Mouse (Mus musculus): Measurements from ENCODE around the gene Pex16. TPM values are rescaled to one million over a fixed set of nuclear protein-coding genes. Genes with fewer than 3 reads are reported as not detected.

Pex16 gene
- polyA plus RNA-seq (2015; fragmentation: Nextera tagmentation; extraction: Ambion mirVana), result 15.8 and 17.3 TPM in 2 replicates

DNA sequence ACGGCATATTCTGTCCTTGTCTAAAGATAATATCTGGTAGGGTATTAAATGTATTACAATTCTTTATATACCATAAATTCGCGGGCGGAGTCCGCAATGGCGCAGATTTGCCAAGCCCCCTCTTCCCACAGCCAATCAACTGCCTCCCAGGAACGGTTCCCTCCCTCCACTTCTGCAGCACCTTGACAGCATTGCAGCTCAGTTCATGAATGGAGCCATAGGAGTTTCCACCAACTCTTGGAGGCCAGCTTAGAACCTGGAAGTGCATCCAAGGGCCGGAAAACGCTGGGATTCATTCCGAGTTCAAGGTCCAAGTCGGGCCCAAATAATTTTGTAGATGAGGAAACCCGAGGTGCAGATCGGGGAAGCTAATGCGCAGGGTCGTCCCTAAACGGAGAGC lies at the start of gene Pex16, which contains the start of gene Large2:
TSS of gene Pex16 (plus strand) at position 163 of the 400 bp plus-strand sequence.
TSS of gene Large2 (minus strand) at position 356 of the 400 bp plus-strand sequence.
- Histone ChIP-seq H3K9ac (peak within 1 kb of the TSS; percentile 88), H3K9me3 (no peaks in the 10 kb centered on the region), H3K36me3 (peaks cover 26% of the 10 kb centered on the region), H3K4me1 (peaks cover 40% of the 10 kb centered on the region), H3K27me3 (replicated peaks) (peaks cover 44% of the 10 kb centered on the region), H3K4me3 (peak within 1 kb of the TSS; percentile 75), H3K27ac (replicated peaks) (peak within 1 kb of the TSS; percentile 78), H3K4me2 (peak within 1 kb of the TSS; percentile 86)
- ATAC-seq (ENCODE audit: extremely low read depth, insufficient number of reproducible peaks, low FRiP score, low TSS enrichment), result no peak
- WGBS, result 3% methylated on average over 16 of the region's 16 CpGs

- Histone ChIP-seq H3K27me3 (replicated peaks) (no peaks in the 10 kb centered on the region), H3K27ac (replicated peaks) (no peak overlapping the region), H3K9me3 (no peaks in the 10 kb centered on the region), H3K4me3 (no peak overlapping the region), H3K9ac (no peak overlapping the region), H3K4me2 (no peak overlapping the region), H3K4me1 (0 out of 2 replicates have a peak, but pooled peaks cover 5% of the 10 kb centered on the region), H3K36me3 (peaks cover 85% of the 10 kb centered on the region)
- WGBS, result 89% methylated on average over 7 of the region's 7 CpGs
- no peak for ATAC-seq (ENCODE audit: extremely low read depth, insufficient number of reproducible peaks, low FRiP score, low TSS enrichment)
These were observed 48.8 kb upstream of the Pex16 start for GRCm38 (mm10) chr2:92325676-92326075.

- no peak for ATAC-seq (ENCODE audit: extremely low read depth, insufficient number of reproducible peaks, low FRiP score, low TSS enrichment)
- Histone ChIP-seq H3K4me2 (no peak overlapping the region), H3K36me3 (peaks cover 85% of the 10 kb centered on the region), H3K9ac (no peak overlapping the region), H3K27me3 (replicated peaks) (no peaks in the 10 kb centered on the region), H3K4me1 (0 out of 2 replicates have a peak, but pooled peaks cover 5% of the 10 kb centered on the region), H3K9me3 (no peaks in the 10 kb centered on the region), H3K4me3 (no peak overlapping the region), H3K27ac (replicated peaks) (no peak overlapping the region)
- 71% methylated on average over 1 of the region's 1 CpGs for WGBS
These were observed 48.3 kb upstream of the Pex16 start for GRCm38 (mm10) chr2:92326221-92326620.

GRCm38 (mm10) chr2:92327601-92328000 lies 46.9 kb upstream of the Pex16 start:
- H3K4me3 ChIP-seq, result no peak overlapping the region
- 0 out of 2 replicates have a peak, but pooled peaks cover 5% of the 10 kb centered on the region for H3K4me1 ChIP-seq
- peaks cover 84% of the 10 kb centered on the region for H3K36me3 ChIP-seq
- no peaks in the 10 kb centered on the region for H3K9me3 ChIP-seq
- no peak overlapping the region for H3K9ac ChIP-seq
- H3K27me3 ChIP-seq (replicated peaks), result no peaks in the 10 kb centered on the region
- ATAC-seq (ENCODE audit: extremely low read depth, insufficient number of reproducible peaks, low FRiP score, low TSS enrichment), result no peak
- H3K27ac ChIP-seq (replicated peaks), result no peak overlapping the region
- H3K4me2 ChIP-seq, result no peak overlapping the region
- WGBS, result 92% methylated on average over 4 of the region's 4 CpGs

GRCm38 (mm10) chr2:92328206-92328605 lies 46.3 kb upstream of the Pex16 start:
- ATAC-seq (ENCODE audit: extremely low read depth, insufficient number of reproducible peaks, low FRiP score, low TSS enrichment), result no peak
- Histone ChIP-seq H3K36me3 (peaks cover 83% of the 10 kb centered on the region), H3K9me3 (no peaks in the 10 kb centered on the region), H3K4me1 (0 out of 2 replicates have a peak, but pooled peaks cover 5% of the 10 kb centered on the region), H3K27me3 (replicated peaks) (no peaks in the 10 kb centered on the region), H3K4me3 (no peak overlapping the region), H3K27ac (replicated peaks) (no peak overlapping the region), H3K9ac (no peak overlapping the region), H3K4me2 (no peak overlapping the region)
- 86% methylated on average over 8 of the region's 8 CpGs for WGBS

DNA sequence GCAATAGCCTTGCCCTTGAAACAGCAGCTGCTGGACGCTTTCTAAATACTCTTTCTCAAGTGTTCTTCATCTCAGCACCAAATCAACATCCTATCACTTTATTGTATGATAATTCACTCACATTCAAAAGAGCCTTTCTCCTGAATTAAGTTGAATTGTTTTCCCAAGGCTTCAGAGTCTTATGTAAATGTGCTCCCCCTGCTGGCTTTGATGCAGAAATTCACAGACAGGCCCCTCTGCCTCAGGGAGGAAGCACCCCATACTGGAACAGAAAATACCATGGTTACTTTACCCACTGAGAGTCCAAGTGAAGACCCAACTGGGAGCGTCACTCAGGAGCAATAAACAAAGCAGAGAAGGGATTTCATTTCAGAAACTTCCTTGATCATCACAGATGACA lies 43.6 kb upstream of the Pex16 start:
- H3K36me3 ChIP-seq, result peaks cover 91% of the 10 kb centered on the region
- 42% methylated on average over 2 of the region's 2 CpGs for WGBS
- no peak overlapping the region for H3K4me2 ChIP-seq
- no peak for ATAC-seq (ENCODE audit: extremely low read depth, insufficient number of reproducible peaks, low FRiP score, low TSS enrichment)
- H3K4me1 ChIP-seq, result 0 out of 2 replicates have a peak, but pooled peaks cover 5% of the 10 kb centered on the region
- H3K27ac ChIP-seq (replicated peaks), result no peak overlapping the region
- no peaks in the 10 kb centered on the region for H3K9me3 ChIP-seq
- no peaks in the 10 kb centered on the region for H3K27me3 ChIP-seq (replicated peaks)
- H3K4me3 ChIP-seq, result no peak overlapping the region
- no peak overlapping the region for H3K9ac ChIP-seq

DNA sequence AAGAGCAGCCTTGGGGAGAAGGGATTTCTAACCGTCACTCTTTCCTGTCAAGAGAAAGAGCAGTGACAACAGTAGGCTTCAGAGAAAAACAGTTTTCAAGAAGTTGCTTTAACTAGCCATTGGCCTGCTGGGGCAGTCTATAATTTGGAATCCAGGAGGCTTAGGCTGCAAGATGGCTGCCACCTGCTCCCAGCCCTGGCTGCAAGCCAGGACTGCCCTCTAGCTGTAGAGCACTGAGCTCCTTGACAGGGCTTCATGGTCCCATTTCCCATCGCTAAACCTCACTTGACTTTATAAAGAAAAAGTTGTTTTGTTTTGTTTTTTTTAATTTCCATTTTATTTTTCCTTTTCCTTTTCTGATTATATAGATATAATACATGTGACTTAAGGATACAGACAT lies 43.1 kb upstream of the Pex16 start:
- Histone ChIP-seq H3K36me3 (peaks cover 91% of the 10 kb centered on the region), H3K4me2 (no peak overlapping the region), H3K4me3 (no peak overlapping the region), H3K27ac (replicated peaks) (no peak overlapping the region), H3K27me3 (replicated peaks) (no peaks in the 10 kb centered on the region), H3K4me1 (0 out of 2 replicates have a peak, but pooled peaks cover 5% of the 10 kb centered on the region), H3K9me3 (no peaks in the 10 kb centered on the region), H3K9ac (no peak overlapping the region)
- ATAC-seq (ENCODE audit: extremely low read depth, insufficient number of reproducible peaks, low FRiP score, low TSS enrichment), result no peak
- 83% methylated on average over 2 of the region's 2 CpGs for WGBS

- no peak for ATAC-seq (ENCODE audit: extremely low read depth, insufficient number of reproducible peaks, low FRiP score, low TSS enrichment)
- no peaks in the 10 kb centered on the region for H3K9me3 ChIP-seq
- H3K9ac ChIP-seq, result no peak overlapping the region
- 0 out of 2 replicates have a peak, but pooled peaks cover 5% of the 10 kb centered on the region for H3K4me1 ChIP-seq
- WGBS, result 88% methylated on average over 2 of the region's 2 CpGs
- peaks cover 91% of the 10 kb centered on the region for H3K36me3 ChIP-seq
- H3K27me3 ChIP-seq (replicated peaks), result no peaks in the 10 kb centered on the region
- no peak overlapping the region for H3K4me2 ChIP-seq
- no peak overlapping the region for H3K4me3 ChIP-seq
- no peak overlapping the region for H3K27ac ChIP-seq (replicated peaks)
These were observed 42.6 kb upstream of the Pex16 start for GRCm38 (mm10) chr2:92331871-92332270.

- Histone ChIP-seq H3K36me3 (peaks cover 67% of the 10 kb centered on the region), H3K4me1 (no peaks in the 10 kb centered on the region), H3K9ac (no peak overlapping the region), H3K27me3 (replicated peaks) (no peaks in the 10 kb centered on the region), H3K4me2 (no peak overlapping the region), H3K9me3 (no peaks in the 10 kb centered on the region), H3K4me3 (no peak overlapping the region), H3K27ac (replicated peaks) (no peak overlapping the region)
- no peak for ATAC-seq (ENCODE audit: extremely low read depth, insufficient number of reproducible peaks, low FRiP score, low TSS enrichment)
These were observed 32.1 kb upstream of the Pex16 start for GRCm38 (mm10) chr2:92342418-92342817.

DNA sequence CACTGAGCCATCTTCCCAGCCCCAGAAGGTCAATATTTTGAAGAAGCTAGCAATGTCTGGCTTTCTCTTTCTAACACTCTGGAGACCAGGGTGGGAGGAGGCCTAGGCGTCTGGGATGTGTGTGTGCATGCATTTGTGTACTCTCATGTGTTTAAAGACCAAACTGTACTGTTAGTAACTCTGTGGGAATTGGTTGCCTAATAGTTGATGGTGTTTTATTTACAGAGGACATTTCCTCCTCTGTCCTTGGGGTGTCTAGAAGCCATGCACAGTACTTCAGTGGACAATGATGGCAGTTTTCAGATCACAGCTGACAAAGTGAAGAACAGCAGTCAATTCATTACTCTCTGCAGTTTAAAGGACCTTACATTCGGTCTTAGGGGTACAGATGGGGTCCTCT lies 27.3 kb upstream of the Pex16 start:
- Histone ChIP-seq H3K27ac (replicated peaks) (no peak overlapping the region), H3K4me3 (no peak overlapping the region), H3K9me3 (no peaks in the 10 kb centered on the region), H3K27me3 (replicated peaks) (no peaks in the 10 kb centered on the region), H3K4me2 (no peak overlapping the region), H3K4me1 (peaks cover 15% of the 10 kb centered on the region), H3K36me3 (peaks cover 79% of the 10 kb centered on the region), H3K9ac (no peak overlapping the region)
- 75% methylated on average over 2 of the region's 2 CpGs for WGBS
- no peak for ATAC-seq (ENCODE audit: extremely low read depth, insufficient number of reproducible peaks, low FRiP score, low TSS enrichment)

GRCm38 (mm10) chr2:92349589-92350425 lies 24.7 kb upstream of the Pex16 start:
- peaks cover 15% of the 10 kb centered on the region for H3K4me1 ChIP-seq
- H3K4me2 ChIP-seq, result no peak overlapping the region
- no peaks in the 10 kb centered on the region for H3K9me3 ChIP-seq
- no peaks in the 10 kb centered on the region for H3K27me3 ChIP-seq (replicated peaks)
- H3K36me3 ChIP-seq, result peaks cover 86% of the 10 kb centered on the region
- no peak overlapping the region for H3K9ac ChIP-seq
- whole genome bisulfite sequencing, result 62% methylated on average over 6 of the region's 6 CpGs
- no peak for ATAC-seq (ENCODE audit: extremely low read depth, insufficient number of reproducible peaks, low FRiP score, low TSS enrichment)
- H3K4me3 ChIP-seq, result no peak overlapping the region
- 0 out of 2 replicates have a peak overlapping the region, but pooled peaks have one; percentile 59 for H3K27ac ChIP-seq (replicated peaks)

All from heart, embryonic 13.5 days (tissue).